Mouse (Mus musculus): ENCODE measurements at regions not wholly inside any gene's neighbourhood (a gene's known extent, or its start where the extent isn't known, plus 50 kb on each side); places are given as distances from the start of the nearest gene placed in this dataset.

GRCm38 (mm10) chr19:14664096-14664586, 66.3 kb upstream of the Tle4 start:
- no peak for DNase-seq

GRCm38 (mm10) chr19:14663350-14663749, 65.5 kb upstream of the Tle4 start:
- DNase-seq = no peak

GRCm38 (mm10) chr19:14659725-14660124, 61.9 kb upstream of the Tle4 start:
- no peak for DNase-seq

GRCm38 (mm10) chr19:14658479-14658878, 60.6 kb upstream of the Tle4 start:
- peak; percentile 5 for DNase-seq

- no peak for DNase-seq
Observed at GRCm38 (mm10) chr19:14656022-14656388, 58.2 kb upstream of the Tle4 start.

GRCm38 (mm10) chr19:14655302-14656021, 57.6 kb upstream of the Tle4 start:
- DNase-seq = no peak
